Mouse (Mus musculus) liver, embryonic 14.5 days (tissue): ENCODE measurements around the gene Arhgap22. TPM values are rescaled to one million over a fixed set of nuclear protein-coding genes. Genes with fewer than 3 reads are reported as not detected.
A peak's percentile ranks its signal among the peaks of the same experiment; 100 is the strongest.

Experiments used
- ATAC-seq: fragments of 200-750 bp; cut with Nextera tagmentation; 2 replicates; pipeline ENCODE4 v1.8.0; 2017; ENCODE audit warnings: moderate number of reproducible peaks, mild to moderate bottlenecking, moderate library complexity; ENCODE audit not compliant: insufficient read depth
- DNase-seq, 3 experiments: peaks; one replicate each; pipeline ENCODE4 v3.0.0-alpha.2; 2012 to 2013; ENCODE audit warnings: low read depth in 3 of 3, low spot score in 3 of 3
- H3K27ac ChIP-seq: fragments of 300-500 bp; sonication (generic); 2 replicates; pipeline ENCODE4 v1.5.1; 2014; ENCODE audit warnings: moderate library complexity, mild to moderate bottlenecking, control low read depth, inconsistent platforms
- H3K27me3 ChIP-seq: fragments of 300-500 bp; sonication (generic); 2 replicates; pipeline ENCODE4 v1.6.1; 2014; ENCODE audit warnings: mild to moderate bottlenecking, low read length, moderate library complexity; ENCODE audit not compliant: control insufficient read depth, insufficient read depth
- H3K36me3 ChIP-seq: fragments of 300-500 bp; sonication (generic); replicated peaks from 2 replicates; pipeline ENCODE4 v1.6.1; 2014; ENCODE audit warnings: low read depth; ENCODE audit not compliant: control insufficient read depth, insufficient read depth
- H3K4me1 ChIP-seq, 2 experiments: fragments of 200-500 bp in 1 of 2; fragments of 300-500 bp in 1 of 2; sonication (generic) in 1 of 2; replicated peaks; 2 replicates each; pipeline ENCODE4 v1.6.1; 2012 to 2014; ENCODE audit warnings: antibody characterized with exemption in 1 of 2, inconsistent platforms in 1 of 2, low read length in 1 of 2; ENCODE audit not compliant: control insufficient read depth in 2 of 2, insufficient read depth in 2 of 2
- H3K4me2 ChIP-seq: fragments of 300-500 bp; sonication (generic); 2 replicates; pipeline ENCODE4 v1.6.1; 2014; ENCODE audit warnings: low read depth, mild to moderate bottlenecking, control low read depth, moderate library complexity
- H3K4me3 ChIP-seq, 2 experiments: fragments of 200-500 bp in 1 of 2; fragments of 300-500 bp in 1 of 2; sonication (generic) in 1 of 2; 2 replicates each; pipeline ENCODE4 v1.5.1; 2012 to 2014; ENCODE audit warnings: low read depth in 2 of 2, low read length in 2 of 2, mild to moderate bottlenecking in 2 of 2, control low read depth in 1 of 2, inconsistent platforms in 1 of 2, moderate library complexity in 1 of 2; ENCODE audit not compliant: insufficient read depth in 1 of 2
- H3K9ac ChIP-seq: fragments of 300-500 bp; sonication (generic); replicated peaks from 2 replicates; pipeline ENCODE4 v1.6.1; 2014; ENCODE audit warnings: mild to moderate bottlenecking, control low read depth, moderate library complexity
- H3K9me3 ChIP-seq: fragments of 300-500 bp; sonication (generic); 2 replicates; pipeline ENCODE4 v1.6.1; 2016; ENCODE audit warnings: low read length, mixed read lengths; ENCODE audit not compliant: control insufficient read depth
- CTCF ChIP-seq: IDR thresholded peaks from 2 replicates; pipeline ENCODE4 v1.5.1; 2016; ENCODE audit warnings: antibody characterized with exemption, low read depth, control low read depth
- EP300 ChIP-seq: IDR thresholded peaks from 2 replicates; pipeline ENCODE4 v1.6.1; 2016; ENCODE audit warnings: antibody characterized with exemption, low read depth
- WGBS: fragments of 180-500 bp; shearing (Covaris S2); extraction: QIAGEN DNeasy Blood & Tissue Kit; methylation state at CpG from one replicate; pipeline ENCODE4 v1.1.7; 2014; ENCODE audit not compliant: insufficient replicate concordance; 5-methylcytosine and 5-hydroxymethylcytosine counted together
- polyA plus RNA-seq, 2 experiments: library from polyadenylated mRNA; depleted of rRNA in 1 of 2; stranded (reverse) in 1 of 2; unstranded in 1 of 2; fragments of >200 nt; fragmentation: Nextera tagmentation in 1 of 2; extraction: Ambion mirVana in 1 of 2; gene quantifications; 2 replicates each; pipeline versions ENCODE4 v1.2.1 to v1.2.3; 2012 to 2014

Gene Arhgap22
- polyA plus RNA-seq, 2 experiments, result 2.0 to 2.6 TPM

DNA sequence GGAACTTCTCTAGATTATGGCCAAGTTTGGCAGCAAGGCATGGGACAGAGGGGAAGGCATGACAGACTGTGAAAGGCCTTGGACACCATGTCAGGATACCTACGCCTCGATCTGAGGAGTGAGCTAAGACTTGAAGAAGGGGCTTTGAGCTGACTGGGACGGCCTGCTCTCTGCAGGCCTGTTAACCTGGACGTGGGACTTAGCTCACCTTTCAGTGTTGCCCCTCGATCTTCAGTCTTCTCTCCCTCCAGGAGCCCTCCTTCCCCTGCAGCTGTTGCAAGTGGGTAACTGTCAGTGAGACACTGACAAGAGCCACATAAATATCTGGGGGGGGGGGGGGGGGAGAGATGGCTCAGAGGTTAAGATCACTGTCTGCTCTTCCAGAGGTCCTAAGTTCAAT, 34.9 kb downstream of the Arhgap22 start:
- no peak overlapping the region for H3K4me3 ChIP-seq
- no peak overlapping the region for H3K4me2 ChIP-seq
- no peak for TF ChIP-seq CTCF
- TF ChIP-seq EP300, result no peak
- no peak overlapping the region for H3K27ac ChIP-seq
- H3K9me3 ChIP-seq, result no peaks in the 10 kb centered on the region
- no peaks in the 10 kb centered on the region for H3K36me3 ChIP-seq
- peaks cover 0 to 3% of the 10 kb centered on the region in 2 experiments; a peak in 1 of 4 replicates for H3K4me1 ChIP-seq
- WGBS, result 68% methylated on average over 5 of the region's 5 CpGs
- peaks cover 6% of the 10 kb centered on the region; the same call in 1 of the 2 replicates for H3K27me3 ChIP-seq
- ATAC-seq (no peak), DNase-seq (no peak)
- no peak overlapping the region for H3K9ac ChIP-seq

DNA sequence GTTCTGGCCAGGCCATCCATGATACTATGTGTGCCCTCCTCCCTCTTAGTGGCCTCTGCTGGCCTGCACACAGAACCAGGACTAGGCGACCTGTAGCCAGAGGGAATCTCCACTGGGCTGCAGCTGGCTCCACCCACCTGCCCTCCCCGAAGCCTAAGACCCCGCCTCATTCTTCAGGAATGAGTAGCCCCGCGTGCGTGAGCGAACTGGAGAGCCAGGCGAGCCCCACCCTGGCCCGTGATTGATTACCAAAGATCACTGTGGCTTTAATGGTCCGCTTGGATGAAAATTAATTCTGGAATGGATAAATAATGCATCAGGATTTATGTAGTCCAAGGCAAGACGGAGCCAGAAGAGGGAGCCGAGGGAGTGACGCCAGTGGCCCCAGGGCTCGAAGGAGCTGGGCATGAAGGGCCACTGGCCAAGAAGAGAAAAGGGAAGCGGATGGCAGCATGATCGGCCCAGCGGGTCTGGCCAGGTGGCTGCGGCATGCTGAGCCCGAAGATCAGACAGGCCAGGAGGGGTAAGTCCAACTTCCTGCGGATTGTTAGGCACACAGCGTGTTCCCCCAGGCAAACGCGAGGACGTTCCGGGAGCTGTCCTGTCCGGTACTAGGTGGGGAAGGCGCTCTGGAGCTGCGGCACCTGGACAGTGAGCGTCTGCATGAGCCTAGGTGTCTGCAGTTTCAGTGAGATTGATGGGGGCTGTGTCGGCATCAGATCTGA, 36.6 kb downstream of the Arhgap22 start:
- Histone ChIP-seq H3K9me3 (no peaks in the 10 kb centered on the region), H3K27me3 (peaks cover 6% of the 10 kb centered on the region; the same call in 1 of the 2 replicates), H3K27ac (no peak overlapping the region), H3K4me3 (peak overlapping the region; percentile 5 to 16; a peak in 1 of 4 replicates), H3K36me3 (no peaks in the 10 kb centered on the region), H3K4me1 (peaks cover 0 to 3% of the 10 kb centered on the region in 2 experiments; a peak in 1 of 4 replicates), H3K4me2 (peak overlapping the region; percentile 52), H3K9ac (no peak overlapping the region)
- TF ChIP-seq CTCF, result no peak
- no peak for TF ChIP-seq EP300
- ATAC-seq (no peak), DNase-seq (no peak)
- WGBS, result 8% methylated on average over 30 of the region's 30 CpGs

DNA sequence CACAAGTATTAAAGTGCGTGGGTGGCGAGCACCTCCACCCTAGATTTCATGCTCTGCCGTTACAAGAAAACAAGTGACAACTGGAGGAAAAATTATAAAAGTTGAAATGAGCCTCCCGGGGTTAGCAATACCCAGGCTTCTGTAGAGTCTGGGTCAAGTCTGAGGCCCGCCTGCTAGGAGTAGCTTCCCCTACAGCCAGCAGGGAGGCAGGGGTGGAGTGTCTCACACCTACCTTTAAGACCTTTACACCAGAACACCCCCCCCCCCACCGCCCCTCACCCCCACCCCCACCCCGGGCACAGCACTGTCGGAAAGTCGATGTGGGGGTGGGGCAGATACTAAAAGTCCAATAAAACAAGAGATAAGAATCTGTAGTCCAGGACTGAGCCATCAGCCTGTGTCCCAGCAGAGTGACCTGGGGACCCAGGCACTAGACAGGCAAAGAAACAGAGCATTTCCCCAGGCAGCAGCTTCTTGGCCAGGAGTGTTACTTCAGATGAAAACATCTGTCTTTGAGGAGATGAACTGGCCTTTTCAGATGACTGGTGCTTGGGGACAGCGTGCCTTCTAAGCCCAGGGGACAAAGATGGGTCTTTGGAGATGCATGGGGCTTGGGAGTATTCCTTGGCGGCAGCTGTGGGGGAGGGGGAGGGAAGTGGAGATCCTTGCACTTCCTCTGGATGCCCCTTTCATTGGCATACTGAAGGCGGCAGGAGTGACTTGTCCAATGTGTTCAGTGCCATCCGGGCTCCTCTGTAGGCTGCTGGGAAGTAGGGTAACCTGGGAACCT, 37.3 kb downstream of the Arhgap22 start:
- no peak for DNase-seq
- WGBS, result 6% methylated on average over 13 of the region's 13 CpGs
- H3K9me3 ChIP-seq, result no peaks in the 10 kb centered on the region
- H3K27ac ChIP-seq, result no peak overlapping the region
- no peak overlapping the region for H3K9ac ChIP-seq
- H3K36me3 ChIP-seq, result no peaks in the 10 kb centered on the region
- H3K4me1 ChIP-seq, result peaks cover 0 to 3% of the 10 kb centered on the region in 2 experiments; a peak in 1 of 4 replicates
- peak overlapping the region; percentile 52 for H3K4me2 ChIP-seq
- TF ChIP-seq EP300 (no peak), CTCF (no peak)
- peak overlapping the region in 1 of 2 experiments; percentile 7; a peak in 1 of 4 replicates for H3K4me3 ChIP-seq
- ATAC-seq, result no peak
- peaks cover 6% of the 10 kb centered on the region; the same call in 1 of the 2 replicates for H3K27me3 ChIP-seq

- no peaks in the 10 kb centered on the region for H3K36me3 ChIP-seq
- H3K9me3 ChIP-seq, result no peaks in the 10 kb centered on the region
- no peaks in the 10 kb centered on the region for H3K27me3 ChIP-seq
- H3K4me1 ChIP-seq, result no peaks in the 10 kb centered on the region
- no peak for ATAC-seq
- DNase-seq, result no peak
- no peak overlapping the region for H3K9ac ChIP-seq
- no peak overlapping the region for H3K4me3 ChIP-seq
- 64% methylated on average over 5 of the region's 5 CpGs for WGBS
- TF ChIP-seq CTCF (no peak), EP300 (no peak)
- no peak overlapping the region for H3K27ac ChIP-seq
- no peak overlapping the region for H3K4me2 ChIP-seq
Measured at GRCm38 (mm10) chr14:33258256-33258655, 44.4 kb downstream of the Arhgap22 start.

DNA sequence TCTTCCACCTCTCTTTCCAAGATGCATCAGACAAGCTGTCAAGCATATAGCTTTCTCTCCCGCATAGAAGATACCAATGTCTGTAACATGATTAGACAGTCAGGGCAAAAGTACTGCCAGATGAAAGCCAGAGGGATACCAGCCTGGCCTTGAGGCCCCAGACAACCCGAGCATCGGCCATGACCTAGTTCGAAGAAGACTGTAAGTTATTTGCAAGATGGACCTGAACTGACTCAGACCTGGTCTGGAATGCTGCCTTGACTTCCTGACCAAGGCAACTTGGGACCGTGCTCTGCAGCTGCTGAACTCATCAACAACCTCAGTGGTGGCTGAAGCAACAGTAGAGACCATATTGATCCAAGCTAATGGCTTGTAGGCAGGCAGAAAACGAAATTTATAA, 46.3 kb downstream of the Arhgap22 start:
- Histone ChIP-seq H3K27ac (no peak overlapping the region), H3K4me3 (no peak overlapping the region), H3K36me3 (no peaks in the 10 kb centered on the region), H3K9me3 (no peaks in the 10 kb centered on the region), H3K4me1 (no peaks in the 10 kb centered on the region), H3K4me2 (no peak overlapping the region), H3K9ac (no peak overlapping the region), H3K27me3 (no peaks in the 10 kb centered on the region)
- DNase-seq, result no peak
- TF ChIP-seq CTCF, result no peak
- ATAC-seq, result no peak
- 51% methylated on average over 6 of the region's 6 CpGs for WGBS
